Mouse (Mus musculus) T-cell, adult 2 months (primary cell): ENCODE results near the gene Cxcr4.

ENCODE experiments used
- DNase-seq: peaks from one replicate; pipeline ENCODE4 v3.0.0; 2022; ENCODE audit warnings: low spot score

The Cxcr4 gene

GRCm38 (mm10) chr1:128569992-128570648 lies 22.0 kb downstream of the Cxcr4 start:
- peak; percentile 62 for DNase-seq

- no peak for DNase-seq
Observed at GRCm38 (mm10) chr1:128567224-128568197, 24.6 kb downstream of the Cxcr4 start.

GRCm38 (mm10) chr1:128563905-128564304 lies 28.2 kb downstream of the Cxcr4 start:
- no peak for DNase-seq

GRCm38 (mm10) chr1:128561325-128561874 lies 30.7 kb downstream of the Cxcr4 start:
- DNase-seq: no peak

- DNase-seq: no peak
Observed at GRCm38 (mm10) chr1:128560452-128561324, 31.4 kb downstream of the Cxcr4 start.

GRCm38 (mm10) chr1:128557953-128558352 lies 34.1 kb downstream of the Cxcr4 start:
- no peak for DNase-seq

- no peak for DNase-seq
Observed at GRCm38 (mm10) chr1:128552545-128552944, 39.5 kb downstream of the Cxcr4 start.

- no peak for DNase-seq
Observed at GRCm38 (mm10) chr1:128551743-128552397, 40.2 kb downstream of the Cxcr4 start.

GRCm38 (mm10) chr1:128549442-128549841 lies 42.7 kb downstream of the Cxcr4 start:
- no peak for DNase-seq

GRCm38 (mm10) chr1:128549007-128549406 lies 43.1 kb downstream of the Cxcr4 start:
- no peak for DNase-seq

GRCm38 (mm10) chr1:128548220-128548998 lies 43.7 kb downstream of the Cxcr4 start:
- DNase-seq: peak; percentile 51

GRCm38 (mm10) chr1:128545672-128546071 lies 46.4 kb downstream of the Cxcr4 start:
- DNase-seq: no peak

GRCm38 (mm10) chr1:128543137-128543536 lies 49.0 kb downstream of the Cxcr4 start:
- DNase-seq: no peak

- no peak for DNase-seq
Observed at GRCm38 (mm10) chr1:128542555-128542954, 49.5 kb downstream of the Cxcr4 start.

GRCm38 (mm10) chr1:128540213-128540612 lies 51.9 kb downstream of the Cxcr4 start:
- DNase-seq: no peak

GRCm38 (mm10) chr1:128539555-128539954 lies 52.5 kb downstream of the Cxcr4 start:
- no peak for DNase-seq
